Mouse (Mus musculus) neural tube, embryonic 14.5 days (tissue): ENCODE measurements around the gene D16Ertd472e. TPM values are rescaled to one million over a fixed set of nuclear protein-coding genes. Genes with fewer than 3 reads are reported as not detected.

Experiments used
- ATAC-seq: fragments of 200-750 bp; cut with Nextera tagmentation; 2 replicates; pipeline ENCODE4 v1.8.0; 2017; ENCODE audit warnings: low read depth, mild to moderate bottlenecking, moderate TSS enrichment, moderate library complexity
- H3K27ac ChIP-seq: fragments of 300-500 bp; sonication (generic); 2 replicates; pipeline ENCODE4 v1.5.1; 2014; ENCODE audit warnings: low read depth, mild to moderate bottlenecking, control low read depth, low read length, moderate library complexity, mixed read lengths
- H3K27me3 ChIP-seq: fragments of 300-500 bp; sonication (generic); 2 replicates; pipeline ENCODE4 v1.6.1; 2014; ENCODE audit warnings: low read length; ENCODE audit not compliant: control insufficient read depth, insufficient read depth
- H3K36me3 ChIP-seq: fragments of 300-500 bp; sonication (generic); 2 replicates; pipeline ENCODE4 v1.6.1; 2014; ENCODE audit warnings: low read length, mixed read lengths; ENCODE audit not compliant: control insufficient read depth, insufficient read depth
- H3K4me1 ChIP-seq: fragments of 300-500 bp; sonication (generic); 2 replicates; pipeline ENCODE4 v1.6.1; 2014; ENCODE audit warnings: low read length; ENCODE audit not compliant: control insufficient read depth, insufficient read depth
- H3K4me2 ChIP-seq: fragments of 300-500 bp; sonication (generic); 2 replicates; pipeline ENCODE4 v1.6.1; 2014; ENCODE audit warnings: mild to moderate bottlenecking, low read depth, low read length, control low read depth
- H3K4me3 ChIP-seq: fragments of 300-500 bp; sonication (generic); 2 replicates; pipeline ENCODE4 v1.5.1; 2014; ENCODE audit warnings: low read depth, low read length, control low read depth, mixed read lengths
- H3K9ac ChIP-seq: fragments of 300-500 bp; sonication (generic); replicated peaks from 2 replicates; pipeline ENCODE4 v1.6.1; 2014; ENCODE audit warnings: low read depth, mild to moderate bottlenecking, control low read depth, low read length, mixed read lengths
- H3K9me3 ChIP-seq: fragments of 300-500 bp; sonication (generic); 2 replicates; pipeline ENCODE4 v1.6.1; 2016; ENCODE audit warnings: low read length; ENCODE audit not compliant: control insufficient read depth
- WGBS: fragments of 180-500 bp; shearing (Covaris S2); extraction: QIAGEN DNeasy Blood & Tissue Kit; methylation state at CpG from one replicate; pipeline ENCODE4 v1.1.7; 2014; 5-methylcytosine and 5-hydroxymethylcytosine counted together
- polyA plus RNA-seq: library from polyadenylated mRNA; unstranded; fragments of >200 nt; fragmentation: Nextera tagmentation; extraction: Ambion mirVana; gene quantifications from 2 replicates; pipeline ENCODE4 v1.2.1, GENCODE M21; 2014

Gene D16Ertd472e
- polyA plus RNA-seq, 1 experiment from 2014 or later, result 8.2 TPM

GRCm38 (mm10) chr16:78591130-78591529 lies 14.6 kb upstream of the D16Ertd472e start:
- Histone ChIP-seq H3K4me3 (no peak overlapping the region), H3K36me3 (no peaks in the 10 kb centered on the region), H3K4me2 (no peak overlapping the region), H3K27ac (no peak overlapping the region), H3K27me3 (no peaks in the 10 kb centered on the region), H3K9ac (no peak overlapping the region), H3K9me3 (no peaks in the 10 kb centered on the region), H3K4me1 (no peaks in the 10 kb centered on the region)
- WGBS, result 88% methylated on average over 6 of the region's 6 CpGs
- ATAC-seq, result no peak

GRCm38 (mm10) chr16:78588821-78589220 lies 12.3 kb upstream of the D16Ertd472e start:
- Histone ChIP-seq H3K36me3 (no peaks in the 10 kb centered on the region), H3K9me3 (no peaks in the 10 kb centered on the region), H3K4me1 (no peaks in the 10 kb centered on the region), H3K9ac (no peak overlapping the region), H3K27me3 (no peaks in the 10 kb centered on the region), H3K27ac (no peak overlapping the region), H3K4me2 (no peak overlapping the region), H3K4me3 (no peak overlapping the region)
- WGBS, result 68% methylated on average over 2 of the region's 2 CpGs
- ATAC-seq, result no peak

DNA sequence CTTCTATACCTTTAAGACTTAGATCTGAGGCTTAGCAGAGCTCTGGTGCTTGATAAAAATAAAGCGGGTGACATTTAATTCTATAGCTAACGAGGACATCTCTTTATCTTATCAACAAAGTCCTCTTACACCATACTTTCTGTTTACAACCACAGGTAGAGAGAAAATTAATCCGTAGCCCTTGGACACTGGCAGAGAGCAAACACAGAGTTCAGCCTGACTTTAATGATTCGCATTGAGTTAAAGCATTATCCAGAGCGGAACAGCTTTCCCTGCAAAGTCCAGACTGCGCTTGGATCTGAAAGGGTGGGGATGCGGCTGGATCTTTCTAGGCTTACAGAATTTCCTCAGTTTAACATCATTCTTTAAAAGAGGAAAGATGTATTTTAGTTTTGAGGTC lies 10.1 kb upstream of the D16Ertd472e start:
- no peak overlapping the region for H3K4me3 ChIP-seq
- no peaks in the 10 kb centered on the region for H3K9me3 ChIP-seq
- no peak overlapping the region for H3K4me2 ChIP-seq
- no peaks in the 10 kb centered on the region for H3K4me1 ChIP-seq
- H3K9ac ChIP-seq, result no peak overlapping the region
- 92% methylated on average over 7 of the region's 7 CpGs for WGBS
- H3K27ac ChIP-seq, result no peak overlapping the region
- no peaks in the 10 kb centered on the region for H3K27me3 ChIP-seq
- ATAC-seq, result no peak
- H3K36me3 ChIP-seq, result no peaks in the 10 kb centered on the region

GRCm38 (mm10) chr16:78585664-78586397 lies 9.3 kb upstream of the D16Ertd472e start:
- H3K27ac ChIP-seq, result no peak overlapping the region
- H3K36me3 ChIP-seq, result no peaks in the 10 kb centered on the region
- 80% methylated on average over 11 of the region's 11 CpGs for WGBS
- H3K4me1 ChIP-seq, result no peaks in the 10 kb centered on the region
- H3K9me3 ChIP-seq, result no peaks in the 10 kb centered on the region
- H3K27me3 ChIP-seq, result no peaks in the 10 kb centered on the region
- no peak overlapping the region for H3K9ac ChIP-seq
- no peak overlapping the region for H3K4me2 ChIP-seq
- no peak for ATAC-seq
- H3K4me3 ChIP-seq, result no peak overlapping the region

DNA sequence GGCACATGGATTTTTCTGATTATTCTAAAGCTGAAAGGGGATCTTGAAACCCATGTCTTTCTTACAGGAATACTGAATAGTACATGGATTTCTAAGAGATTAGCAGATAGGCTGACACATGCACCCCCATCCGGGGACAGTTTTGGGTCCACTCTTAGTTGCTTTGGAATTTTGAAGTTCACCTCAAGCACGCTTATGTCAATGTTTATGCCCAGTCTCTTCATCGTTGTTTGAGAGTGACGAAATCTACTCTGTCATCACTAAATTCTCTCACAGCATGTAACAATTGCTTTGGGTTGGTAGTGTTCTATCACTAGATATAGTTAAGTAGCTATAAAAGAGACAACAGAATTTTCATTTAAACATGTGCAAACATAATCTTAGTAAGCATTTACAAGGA lies 8.7 kb upstream of the D16Ertd472e start:
- no peak overlapping the region for H3K4me2 ChIP-seq
- H3K9ac ChIP-seq, result no peak overlapping the region
- no peaks in the 10 kb centered on the region for H3K4me1 ChIP-seq
- H3K27me3 ChIP-seq, result no peaks in the 10 kb centered on the region
- no peak overlapping the region for H3K27ac ChIP-seq
- no peak for ATAC-seq
- no peak overlapping the region for H3K4me3 ChIP-seq
- 89% methylated on average over 4 of the region's 4 CpGs for WGBS
- no peaks in the 10 kb centered on the region for H3K36me3 ChIP-seq
- no peaks in the 10 kb centered on the region for H3K9me3 ChIP-seq

- WGBS, result 89% methylated on average over 4 of the region's 4 CpGs
- no peak overlapping the region for H3K9ac ChIP-seq
- H3K4me2 ChIP-seq, result no peak overlapping the region
- H3K36me3 ChIP-seq, result no peaks in the 10 kb centered on the region
- H3K4me1 ChIP-seq, result no peaks in the 10 kb centered on the region
- no peak overlapping the region for H3K4me3 ChIP-seq
- no peak for ATAC-seq
- H3K27ac ChIP-seq, result no peak overlapping the region
- H3K27me3 ChIP-seq, result no peaks in the 10 kb centered on the region
- no peaks in the 10 kb centered on the region for H3K9me3 ChIP-seq
These were observed 7.5 kb upstream of the D16Ertd472e start for GRCm38 (mm10) chr16:78583968-78584367.

GRCm38 (mm10) chr16:78580387-78580786 lies 3.9 kb upstream of the D16Ertd472e start:
- Histone ChIP-seq H3K36me3 (no peaks in the 10 kb centered on the region), H3K9ac (no peak overlapping the region), H3K9me3 (no peaks in the 10 kb centered on the region), H3K27ac (no peak overlapping the region), H3K4me3 (no peak overlapping the region), H3K4me2 (no peak overlapping the region), H3K4me1 (no peaks in the 10 kb centered on the region), H3K27me3 (no peaks in the 10 kb centered on the region)
- WGBS, result 93% methylated on average over 7 of the region's 7 CpGs
- no peak for ATAC-seq

DNA sequence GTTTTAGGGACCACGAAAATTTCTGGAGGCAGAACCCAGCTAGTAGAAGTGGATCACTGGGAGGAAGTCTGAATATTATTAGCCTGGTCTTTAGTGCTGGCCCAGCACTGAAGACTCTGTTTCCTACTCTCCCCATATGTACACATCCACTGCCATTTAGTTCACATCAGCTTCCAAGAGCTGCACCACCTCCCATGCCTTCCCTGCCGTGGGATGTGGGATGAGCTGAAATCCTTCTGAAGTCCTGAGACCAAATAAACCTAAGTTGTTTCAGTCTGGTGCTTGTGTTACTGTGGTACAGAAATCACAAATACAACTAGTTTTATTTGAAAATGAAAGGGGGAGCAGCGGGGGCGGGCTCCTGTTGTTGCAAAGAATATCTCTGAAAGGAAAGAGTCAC lies 2.9 kb upstream of the D16Ertd472e start:
- no peak overlapping the region for H3K4me2 ChIP-seq
- no peaks in the 10 kb centered on the region for H3K36me3 ChIP-seq
- no peaks in the 10 kb centered on the region for H3K9me3 ChIP-seq
- no peaks in the 10 kb centered on the region for H3K27me3 ChIP-seq
- H3K27ac ChIP-seq, result no peak overlapping the region
- WGBS, result 88% methylated on average over 4 of the region's 4 CpGs
- no peak overlapping the region for H3K9ac ChIP-seq
- no peak for ATAC-seq
- H3K4me3 ChIP-seq, result no peak overlapping the region
- H3K4me1 ChIP-seq, result no peaks in the 10 kb centered on the region

DNA sequence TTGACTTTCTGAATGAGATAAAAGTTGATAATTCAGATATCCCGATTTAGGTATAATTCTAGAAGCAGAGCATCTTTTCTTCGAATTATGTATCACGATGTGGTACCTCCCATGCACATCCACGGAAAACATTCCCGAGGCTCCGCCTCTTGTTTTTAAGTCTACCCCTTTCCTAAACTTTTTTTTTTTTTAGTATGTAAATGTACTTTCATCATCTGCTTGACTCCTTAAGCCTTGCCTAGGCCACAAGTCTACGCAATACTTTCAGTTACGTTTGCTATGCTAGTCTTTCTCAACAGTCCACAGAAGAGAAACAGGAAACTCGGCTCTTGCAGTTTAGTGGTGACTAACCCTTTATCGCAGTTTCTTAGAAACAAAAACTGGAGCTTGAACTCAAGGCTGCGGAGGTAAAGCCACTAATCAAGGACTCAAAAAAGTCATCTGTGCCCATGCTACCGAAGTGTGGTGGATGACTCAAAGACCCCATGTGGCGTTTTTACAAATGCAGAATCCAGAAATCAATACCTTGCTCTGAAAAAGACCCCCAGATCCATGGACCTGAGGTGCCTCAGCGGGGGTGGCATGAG lies 670 bp upstream of the D16Ertd472e start:
- no peak; the same call in 1 of the 2 replicates for ATAC-seq
- no peaks in the 10 kb centered on the region for H3K27me3 ChIP-seq
- WGBS, result 31% methylated on average over 14 of the region's 14 CpGs

More for the DNA sequence above, 670 bp upstream of the D16Ertd472e start:
- Histone ChIP-seq H3K4me3 (peak overlapping the region; percentile 71), H3K27ac (no peak overlapping the region), H3K4me1 (no peaks in the 10 kb centered on the region), H3K4me2 (peak overlapping the region; percentile 61), H3K36me3 (no peaks in the 10 kb centered on the region), H3K9ac (peak overlapping the region; percentile 73), H3K9me3 (no peaks in the 10 kb centered on the region)
